Mouse (Mus musculus) ES-E14 (cell line): ENCODE measurements around the gene Eif2b3.

Experiments used
- ZC3H11A ChIP-seq: IDR thresholded peaks from 2 replicates; pipeline ENCODE4 v1.6.1; 2012; ENCODE audit warnings: low read depth, mild to moderate bottlenecking, inconsistent platforms, low read length, borderline replicate concordance
- ZNF384 ChIP-seq: IDR thresholded peaks from 2 replicates; pipeline ENCODE4 v1.6.1; 2012; ENCODE audit warnings: low read depth, low read length, inconsistent platforms

DNA sequence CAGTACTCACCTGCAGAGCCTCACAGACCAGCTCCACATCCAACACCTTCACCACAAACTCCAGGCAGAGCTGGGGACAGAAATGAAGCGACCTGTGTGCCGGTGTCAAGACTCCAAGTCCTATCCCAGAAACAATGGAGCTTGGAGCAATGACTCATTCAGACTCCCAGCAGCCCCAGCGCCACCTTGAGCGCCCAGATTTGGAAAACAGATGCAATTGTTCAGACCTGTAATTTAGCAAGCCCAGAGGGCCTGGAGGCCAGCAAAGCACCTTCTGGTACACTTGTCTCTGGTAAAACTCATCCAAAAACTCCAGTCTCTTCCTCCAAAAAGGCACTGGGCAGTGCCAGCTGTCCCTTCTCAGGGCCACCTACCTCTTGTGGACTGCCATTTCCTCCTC lies 103.0 kb downstream of the Eif2b3 start:
- no peak for TF ChIP-seq ZNF384
- TF ChIP-seq ZC3H11A, result no peak
